Mouse (Mus musculus) embryonic facial prominence, embryonic 14.5 days (tissue): ENCODE measurements around the gene Dock7. TPM values are rescaled to one million over a fixed set of nuclear protein-coding genes. Genes with fewer than 3 reads are reported as not detected.

Experiments
- ATAC-seq: fragments of 200-750 bp; cut with Nextera tagmentation; 2 replicates; pipeline ENCODE4 v1.8.0; 2017; ENCODE audit warnings: low read depth, moderate number of reproducible peaks, moderate TSS enrichment
- DNase-seq: peaks from one replicate; pipeline ENCODE4 v3.0.0-alpha.2; 2015; ENCODE audit warnings: low spot score
- H3K27ac ChIP-seq: fragments of 300-500 bp; sonication (generic); replicated peaks from 2 replicates; pipeline ENCODE4 v1.5.1; 2014; ENCODE audit warnings: low read depth, mild to moderate bottlenecking, low read length, moderate library complexity
- H3K27me3 ChIP-seq: fragments of 300-500 bp; sonication (generic); replicated peaks from 2 replicates; pipeline ENCODE4 v1.6.1; 2014; ENCODE audit warnings: low read length; ENCODE audit not compliant: control insufficient read depth, insufficient read depth
- H3K36me3 ChIP-seq: fragments of 300-500 bp; sonication (generic); 2 replicates; pipeline ENCODE4 v1.6.1; 2014; ENCODE audit warnings: low read length, mixed read lengths; ENCODE audit not compliant: control insufficient read depth, insufficient read depth
- H3K4me1 ChIP-seq: fragments of 300-500 bp; sonication (generic); 2 replicates; pipeline ENCODE4 v1.6.1; 2014; ENCODE audit warnings: antibody characterized with exemption, low read length; ENCODE audit not compliant: control insufficient read depth, insufficient read depth
- H3K4me2 ChIP-seq: fragments of 300-500 bp; sonication (generic); 2 replicates; pipeline ENCODE4 v1.6.1; 2014; ENCODE audit warnings: low read depth, mild to moderate bottlenecking, low read length, moderate library complexity, mixed read lengths
- H3K4me3 ChIP-seq: fragments of 300-500 bp; sonication (generic); 2 replicates; pipeline ENCODE4 v1.5.1; 2014; ENCODE audit warnings: low read depth, mild to moderate bottlenecking, low read length
- H3K9ac ChIP-seq: fragments of 300-500 bp; sonication (generic); 2 replicates; pipeline ENCODE4 v1.6.1; 2014; ENCODE audit warnings: low read depth, mild to moderate bottlenecking, low read length, moderate library complexity, mixed read lengths
- H3K9me3 ChIP-seq: fragments of 300-500 bp; sonication (generic); 2 replicates; pipeline ENCODE4 v1.6.1; 2016; ENCODE audit warnings: low read length; ENCODE audit not compliant: control insufficient read depth
- WGBS: fragments of 180-500 bp; shearing (Covaris S2); extraction: QIAGEN DNeasy Blood & Tissue Kit; methylation state at CpG from one replicate; pipeline ENCODE4 v1.1.7; 2014; 5-methylcytosine and 5-hydroxymethylcytosine counted together
- polyA plus RNA-seq: library from polyadenylated mRNA; unstranded; fragments of >200 nt; fragmentation: Nextera tagmentation; extraction: Ambion mirVana; gene quantifications from 2 replicates; pipeline ENCODE4 v1.2.1, GENCODE M21; 2014

The Dock7 gene
- polyA plus RNA-seq, 1 experiment from 2014 or later = 65.4 TPM

DNA sequence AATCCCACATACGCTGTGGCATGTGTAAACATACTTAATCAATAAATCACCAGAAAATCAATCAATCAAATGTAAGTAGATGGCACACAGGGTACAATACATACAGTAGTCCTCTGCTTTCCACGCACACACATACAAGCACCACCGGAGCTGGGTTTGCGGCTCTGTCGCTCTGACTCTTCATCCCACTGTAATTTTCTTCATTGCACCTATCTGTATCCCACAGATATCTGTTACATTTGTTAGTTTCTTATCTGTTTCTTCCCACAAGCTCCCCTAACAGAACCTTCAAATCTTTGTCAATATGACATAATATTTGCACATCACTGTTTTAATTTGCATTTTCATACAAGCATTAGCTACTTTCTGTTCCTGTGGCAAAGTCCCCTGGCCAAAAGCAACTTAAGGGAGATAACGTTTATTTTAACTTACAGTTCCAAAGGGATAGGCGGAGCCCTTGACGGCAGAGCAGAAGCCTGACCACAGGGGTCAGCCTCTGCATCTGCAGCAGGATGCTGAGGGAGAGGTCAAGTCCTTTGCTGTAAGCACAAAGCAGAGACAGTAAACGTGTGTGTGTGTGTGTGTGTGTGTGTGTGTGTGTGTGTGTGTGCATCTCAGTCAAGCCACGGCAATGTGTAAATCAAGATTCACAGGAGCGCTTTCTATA lies 36.1 kb upstream of the Dock7 start:
- no peaks in the 10 kb centered on the region for H3K36me3 ChIP-seq
- H3K9ac ChIP-seq = no peak overlapping the region
- DNase-seq = no peak
- no peak overlapping the region for H3K27ac ChIP-seq
- H3K4me3 ChIP-seq = no peak overlapping the region
- H3K27me3 ChIP-seq = no peaks in the 10 kb centered on the region
- no peak for ATAC-seq
- WGBS = 63% methylated on average over 11 of the region's 11 CpGs
- H3K9me3 ChIP-seq = no peaks in the 10 kb centered on the region
- peaks cover 9% of the 10 kb centered on the region for H3K4me1 ChIP-seq
- no peak overlapping the region for H3K4me2 ChIP-seq

DNA sequence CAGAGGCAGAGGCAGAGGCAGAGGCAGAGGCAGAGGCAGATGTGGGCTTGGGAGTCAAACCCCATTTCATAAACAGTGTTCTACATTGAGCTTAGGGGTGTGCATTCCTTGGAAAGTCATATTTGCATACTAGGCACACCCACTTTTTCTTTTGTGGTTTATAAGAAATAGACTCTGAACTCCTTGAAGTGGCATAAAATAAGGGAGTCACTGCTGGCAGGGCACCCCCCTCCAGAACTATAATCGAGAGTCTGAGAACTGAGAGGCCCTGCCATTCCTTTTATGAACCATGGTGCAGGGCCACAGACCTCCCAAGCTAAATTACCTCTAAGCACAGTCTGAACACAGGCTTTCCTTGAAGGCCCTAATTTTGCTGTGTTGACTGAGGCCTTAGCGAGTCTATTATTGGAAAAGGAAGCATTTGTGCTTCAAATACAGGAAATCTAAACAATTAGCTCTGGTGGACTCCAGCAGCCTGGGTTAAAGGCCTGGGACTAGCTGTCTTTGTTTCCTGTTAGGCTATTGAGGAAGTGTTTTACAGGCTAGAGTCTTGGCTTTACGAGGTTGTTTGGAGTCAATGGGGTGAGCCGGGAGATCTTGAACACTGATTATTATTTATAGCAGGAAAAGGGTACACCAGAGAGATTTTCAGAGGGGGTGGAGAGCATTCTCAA lies 31.3 kb upstream of the Dock7 start:
- no peaks in the 10 kb centered on the region for H3K4me1 ChIP-seq
- no peak overlapping the region for H3K4me2 ChIP-seq
- peak; percentile 36 for DNase-seq
- H3K9me3 ChIP-seq = no peaks in the 10 kb centered on the region
- H3K36me3 ChIP-seq = no peaks in the 10 kb centered on the region
- H3K27ac ChIP-seq = no peak overlapping the region
- no peak overlapping the region for H3K4me3 ChIP-seq
- H3K27me3 ChIP-seq = no peaks in the 10 kb centered on the region
- no peak; the same call in 1 of the 2 replicates for ATAC-seq
- 44% methylated on average over 4 of the region's 4 CpGs for WGBS
- H3K9ac ChIP-seq = no peak overlapping the region

DNA sequence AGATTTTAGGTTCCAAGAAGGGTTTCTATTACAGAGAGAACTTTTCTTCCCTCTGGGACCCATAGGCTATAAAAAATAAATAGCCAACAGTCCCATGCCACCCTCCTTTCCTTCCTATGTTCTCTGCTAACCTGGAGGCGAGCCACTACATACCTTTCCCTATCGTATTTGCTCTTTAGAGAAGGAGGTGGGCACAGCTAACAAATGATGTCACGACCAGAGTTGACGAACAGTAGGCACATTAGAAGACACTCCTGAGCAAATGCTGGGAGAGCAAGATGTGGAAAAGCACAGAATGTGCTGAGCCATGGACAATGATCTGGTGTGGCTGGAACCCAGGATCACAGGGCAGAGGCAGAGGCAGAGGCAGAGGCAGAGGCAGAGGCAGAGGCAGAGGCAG lies 30.7 kb upstream of the Dock7 start:
- H3K27me3 ChIP-seq = no peaks in the 10 kb centered on the region
- no peaks in the 10 kb centered on the region for H3K4me1 ChIP-seq
- no peak overlapping the region for H3K4me3 ChIP-seq
- no peaks in the 10 kb centered on the region for H3K9me3 ChIP-seq
- H3K27ac ChIP-seq = no peak overlapping the region
- no peak overlapping the region for H3K9ac ChIP-seq
- no peak for DNase-seq
- no peak overlapping the region for H3K4me2 ChIP-seq
- no peaks in the 10 kb centered on the region for H3K36me3 ChIP-seq
- no peak for ATAC-seq
- 87% methylated on average over 4 of the region's 4 CpGs for WGBS

DNA sequence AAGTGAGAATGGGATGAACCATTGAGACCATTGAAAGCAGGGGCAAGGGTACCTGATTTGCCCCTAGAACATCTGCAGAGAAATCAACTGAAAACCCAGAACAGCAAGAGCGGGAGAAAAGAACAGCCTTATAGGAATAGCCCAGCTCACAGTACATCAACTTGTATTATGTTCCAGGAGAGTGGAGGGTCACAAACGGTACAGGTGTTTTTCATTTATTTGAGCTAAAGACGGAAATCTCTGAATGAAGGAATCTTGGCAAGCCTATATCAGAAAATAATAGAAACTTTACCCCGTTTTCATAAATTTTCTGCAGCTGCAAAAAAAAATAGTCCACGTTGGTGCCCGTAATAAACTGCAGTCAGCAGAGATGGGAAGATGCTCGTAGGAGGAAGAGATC lies 22.6 kb upstream of the Dock7 start:
- Histone ChIP-seq H3K4me1 (no peaks in the 10 kb centered on the region), H3K27ac (peak overlapping the region; percentile 48), H3K4me3 (no peak overlapping the region), H3K36me3 (no peaks in the 10 kb centered on the region), H3K4me2 (no peak overlapping the region), H3K9me3 (no peaks in the 10 kb centered on the region), H3K9ac (no peak overlapping the region), H3K27me3 (no peaks in the 10 kb centered on the region)
- peak; percentile 61 for DNase-seq
- ATAC-seq = no peak
- 45% methylated on average over 7 of the region's 7 CpGs for WGBS

DNA sequence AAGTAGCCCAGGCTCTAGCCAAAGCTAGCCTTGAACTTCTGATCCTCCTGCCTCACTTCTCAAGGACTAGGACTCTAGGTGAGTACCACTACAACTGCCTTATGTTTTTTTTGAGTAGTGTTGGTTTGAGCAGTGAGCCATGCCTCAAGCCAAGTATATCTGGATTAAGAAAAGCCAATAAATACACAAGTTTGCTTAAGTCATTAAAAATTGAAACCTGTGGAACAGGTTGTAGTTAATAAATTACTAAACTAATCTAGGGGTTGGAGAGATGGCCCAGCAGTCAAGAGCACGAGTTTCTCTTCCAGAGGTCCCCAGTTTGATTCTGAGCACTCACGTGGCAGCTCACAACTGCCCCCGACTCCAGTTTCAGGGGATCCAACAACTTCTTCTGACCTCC lies 20.9 kb upstream of the Dock7 start:
- no peaks in the 10 kb centered on the region for H3K27me3 ChIP-seq
- H3K9me3 ChIP-seq = no peaks in the 10 kb centered on the region
- H3K4me1 ChIP-seq = no peaks in the 10 kb centered on the region
- no peak overlapping the region for H3K9ac ChIP-seq
- 80% methylated on average over 3 of the region's 3 CpGs for WGBS
- no peak overlapping the region for H3K4me2 ChIP-seq
- DNase-seq (no peak), ATAC-seq (no peak)
- no peaks in the 10 kb centered on the region for H3K36me3 ChIP-seq
- H3K4me3 ChIP-seq = no peak overlapping the region
- no peak overlapping the region for H3K27ac ChIP-seq

DNA sequence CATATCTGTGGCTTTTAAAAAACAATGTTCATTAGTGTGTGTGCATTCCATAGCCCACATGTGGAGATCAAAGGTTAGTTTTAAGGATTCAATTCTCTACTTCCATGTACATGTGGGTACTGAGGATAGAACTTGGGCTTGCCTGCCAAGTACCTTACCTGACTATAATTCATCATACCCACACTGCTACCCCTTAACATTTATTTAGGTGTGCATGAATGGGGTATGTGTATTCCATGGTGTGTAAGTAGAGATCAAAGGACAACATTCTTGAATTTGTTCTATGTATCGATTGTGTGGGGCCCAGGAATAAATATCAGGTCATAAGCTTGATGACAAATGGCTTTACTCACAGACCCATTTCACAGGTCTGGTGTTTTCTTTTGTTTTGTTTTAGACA lies 20.5 kb upstream of the Dock7 start:
- no peak overlapping the region for H3K27ac ChIP-seq
- H3K9ac ChIP-seq = no peak overlapping the region
- H3K27me3 ChIP-seq = no peaks in the 10 kb centered on the region
- H3K9me3 ChIP-seq = no peaks in the 10 kb centered on the region
- H3K36me3 ChIP-seq = no peaks in the 10 kb centered on the region
- WGBS = 93% methylated on average over 1 of the region's 1 CpGs
- DNase-seq (no peak), ATAC-seq (no peak)
- no peaks in the 10 kb centered on the region for H3K4me1 ChIP-seq
- no peak overlapping the region for H3K4me3 ChIP-seq
- H3K4me2 ChIP-seq = no peak overlapping the region

DNA sequence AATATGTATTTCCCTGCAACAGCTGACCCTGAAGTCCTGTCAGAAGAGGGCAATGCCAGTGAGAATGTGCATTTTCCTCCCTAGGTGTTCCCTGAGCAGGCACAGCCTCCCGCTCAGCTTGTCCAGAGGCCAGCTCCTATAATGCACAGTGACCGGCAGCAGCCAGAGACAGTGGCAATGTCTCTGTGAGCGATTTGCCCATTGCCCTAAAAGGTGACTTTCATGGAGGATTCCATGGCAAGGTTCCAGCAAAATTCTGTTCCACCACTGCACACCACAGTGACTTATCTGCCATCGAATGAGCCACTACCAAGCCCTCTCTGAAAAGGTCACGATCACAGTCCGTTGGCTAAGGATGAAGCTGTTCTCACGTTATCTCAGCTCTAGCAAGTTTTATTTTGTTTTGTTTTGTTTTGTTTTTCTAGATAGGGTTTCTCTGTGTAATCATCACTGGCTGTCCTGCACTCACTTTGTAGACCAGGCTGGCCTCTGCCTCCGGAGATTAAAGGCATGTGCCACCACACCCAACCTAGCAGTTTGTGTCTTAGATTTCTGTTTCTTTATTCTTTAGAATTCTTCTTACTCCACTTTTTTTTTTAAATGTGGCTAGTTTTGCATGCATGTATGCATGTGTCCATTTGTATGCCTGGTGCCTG lies 17.4 kb upstream of the Dock7 start:
- no peak overlapping the region for H3K9ac ChIP-seq
- H3K4me1 ChIP-seq = no peaks in the 10 kb centered on the region
- no peaks in the 10 kb centered on the region for H3K9me3 ChIP-seq
- no peak overlapping the region for H3K4me3 ChIP-seq
- H3K4me2 ChIP-seq = no peak overlapping the region
- H3K36me3 ChIP-seq = no peaks in the 10 kb centered on the region
- no peak for DNase-seq
- no peaks in the 10 kb centered on the region for H3K27me3 ChIP-seq
- 84% methylated on average over 8 of the region's 8 CpGs for WGBS
- ATAC-seq = no peak
- no peak overlapping the region for H3K27ac ChIP-seq

DNA sequence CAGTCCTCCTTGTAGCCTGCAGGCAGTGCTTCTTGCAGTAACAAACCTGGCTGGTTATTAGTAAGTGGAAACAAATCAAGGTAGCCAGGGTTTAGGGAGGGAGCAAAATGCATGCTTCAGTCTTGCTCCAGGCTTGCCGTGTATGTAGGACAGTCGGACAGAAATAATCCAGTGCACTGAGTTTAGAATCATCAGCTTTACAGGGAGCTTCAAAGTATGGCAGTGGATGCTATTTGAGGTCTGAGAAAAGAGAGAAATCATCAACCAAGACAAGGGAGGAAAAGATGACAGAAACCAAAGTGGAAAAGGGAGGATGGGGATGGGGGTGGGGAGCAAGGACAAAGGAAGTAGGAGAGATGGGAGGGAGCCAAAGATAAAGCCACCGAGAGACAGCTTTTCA lies 13.8 kb upstream of the Dock7 start:
- 60% methylated on average over 3 of the region's 3 CpGs for WGBS
- Histone ChIP-seq H3K27ac (no peak overlapping the region), H3K4me3 (no peak overlapping the region), H3K4me1 (no peaks in the 10 kb centered on the region), H3K4me2 (no peak overlapping the region), H3K36me3 (no peaks in the 10 kb centered on the region), H3K9ac (no peak overlapping the region), H3K9me3 (no peaks in the 10 kb centered on the region), H3K27me3 (no peaks in the 10 kb centered on the region)
- ATAC-seq (no peak), DNase-seq (no peak)
